Mouse (Mus musculus): ENCODE data around the gene Krtcap2. TPM values are rescaled to one million over a fixed set of nuclear protein-coding genes. Genes with fewer than 3 reads are reported as not detected.

Gene Krtcap2
- polyA plus RNA-seq, 1 experiment from 2014 or later: 260 TPM

DNA sequence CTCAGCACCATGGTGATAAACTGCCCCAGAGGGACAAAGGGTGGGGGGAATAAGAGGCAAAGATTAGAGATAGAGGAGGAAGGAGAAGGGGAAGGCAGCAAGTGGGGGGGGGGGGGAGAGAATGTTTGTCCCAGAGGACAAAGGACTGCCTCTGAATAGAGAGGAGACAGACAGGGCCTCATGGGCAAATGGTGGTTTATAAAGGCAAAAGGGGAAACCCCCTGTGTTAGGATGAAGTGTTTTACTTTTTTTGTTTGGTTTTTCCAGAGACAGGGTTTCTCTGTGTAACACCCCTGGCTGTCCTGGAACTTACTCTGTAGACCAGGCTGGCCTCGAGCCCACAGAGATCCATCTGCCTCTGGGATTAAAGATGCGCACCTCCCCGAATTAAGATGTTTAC lies 14.4 kb downstream of the Krtcap2 start:
- no peak for DNase-seq (ENCODE audit: extremely low spot score, low spot score)
- no peaks in the 10 kb centered on the region for H3K36me3 ChIP-seq (replicated peaks)
- no peak overlapping the region for H3K27ac ChIP-seq
- no peaks in the 10 kb centered on the region for H3K9me3 ChIP-seq
- peaks cover 8% of the 10 kb centered on the region; the same call in 1 of the 2 replicates for H3K27me3 ChIP-seq (ENCODE audit: poor library complexity, severe bottlenecking)
- H3K4me1 ChIP-seq: peaks cover 11% of the 10 kb centered on the region
- no peak overlapping the region for H3K4me3 ChIP-seq
- WGBS: 86% methylated on average over 3 of the region's 3 CpGs

DNA sequence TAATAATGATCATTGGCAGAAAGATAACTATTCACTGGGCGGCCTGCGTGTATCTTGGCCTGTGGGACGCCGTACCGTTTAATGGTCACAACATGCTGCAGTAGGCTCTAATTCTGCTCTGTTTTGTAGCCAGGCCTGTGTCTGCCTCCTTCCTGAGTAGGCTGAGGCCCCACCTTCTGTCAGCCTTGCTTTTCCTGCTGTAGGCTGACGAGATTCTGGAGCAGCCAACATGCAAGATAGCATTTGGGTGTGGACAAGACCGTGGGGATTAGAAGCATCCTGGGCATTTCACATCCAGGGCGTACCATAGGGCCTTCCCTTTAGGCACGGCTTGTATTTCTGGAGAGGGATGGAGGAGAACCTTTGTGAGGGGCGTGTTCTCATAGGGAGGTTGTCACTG lies 16.7 kb downstream of the Krtcap2 start:
- H3K4me3 ChIP-seq: no peak overlapping the region
- H3K9me3 ChIP-seq: no peaks in the 10 kb centered on the region
- H3K27ac ChIP-seq: no peak overlapping the region
- no peaks in the 10 kb centered on the region for H3K36me3 ChIP-seq (replicated peaks)
- H3K27me3 ChIP-seq (ENCODE audit: poor library complexity, severe bottlenecking): peaks cover 8% of the 10 kb centered on the region; the same call in 1 of the 2 replicates
- peaks cover 25% of the 10 kb centered on the region for H3K4me1 ChIP-seq
- DNase-seq (ENCODE audit: extremely low spot score, low spot score): no peak
- 79% methylated on average over 10 of the region's 10 CpGs for WGBS

DNA sequence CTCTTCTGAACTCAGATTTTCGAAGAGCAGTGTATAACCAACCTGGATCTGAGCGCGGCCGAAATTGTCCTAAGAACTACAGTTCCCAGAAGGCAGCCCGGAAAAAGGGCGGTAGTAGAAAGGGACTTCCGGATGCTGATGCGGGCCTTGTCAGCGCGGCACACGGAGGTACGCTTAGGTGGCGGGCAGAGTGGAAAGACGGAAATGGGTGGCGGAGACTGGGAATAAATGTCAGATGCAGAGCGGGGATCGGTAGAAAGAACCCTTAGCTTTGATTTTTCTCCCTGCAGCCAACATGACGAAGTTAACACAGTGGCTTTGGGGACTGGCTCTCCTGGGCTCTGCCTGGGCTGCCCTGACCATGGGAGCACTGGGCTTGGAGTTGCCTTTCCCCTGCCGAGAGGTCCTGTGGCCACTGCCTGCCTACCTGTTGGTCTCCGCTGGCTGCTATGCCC lies 20.7 kb downstream of the Krtcap2 start:
- Histone ChIP-seq H3K36me3 (replicated peaks) (peaks cover 9% of the 10 kb centered on the region), H3K27me3 (ENCODE audit: poor library complexity, severe bottlenecking) (peaks cover 26% of the 10 kb centered on the region), H3K4me1 (peaks cover 49% of the 10 kb centered on the region), H3K4me3 (peak overlapping the region; percentile 68), H3K9me3 (no peaks in the 10 kb centered on the region), H3K27ac (peak overlapping the region; percentile 86)
- peak; percentile 82 for DNase-seq (ENCODE audit: extremely low spot score, low spot score)
- under 1% methylated on average over 20 of the region's 20 CpGs for WGBS

DNA sequence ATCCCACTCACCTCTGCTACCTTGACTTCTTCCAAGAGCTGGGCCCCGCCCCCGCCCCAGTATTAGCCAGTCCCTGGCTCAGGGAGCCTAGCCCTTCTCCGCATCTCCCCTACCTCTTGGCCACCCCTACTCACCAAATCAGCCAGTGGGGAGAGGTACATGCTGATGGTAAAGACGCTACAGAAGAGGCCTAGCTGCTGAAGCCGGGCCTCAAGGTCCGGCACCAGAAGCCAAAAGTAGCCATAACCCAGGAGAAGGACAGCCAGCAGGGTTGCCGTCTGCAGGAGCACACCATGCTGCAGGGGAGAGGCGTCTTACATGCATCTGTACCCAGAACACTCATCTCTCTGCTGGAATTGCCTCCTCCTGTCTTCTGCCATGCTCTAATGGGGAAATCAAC lies 23.1 kb downstream of the Krtcap2 start:
- no peak for DNase-seq (ENCODE audit: extremely low spot score, low spot score)
- H3K4me3 ChIP-seq: 0 out of 2 replicates have a peak overlapping the region, but pooled peaks have one; percentile 64
- 52% methylated on average over 8 of the region's 8 CpGs for WGBS
- peaks cover 39% of the 10 kb centered on the region for H3K27me3 ChIP-seq (ENCODE audit: poor library complexity, severe bottlenecking)
- peaks cover 57% of the 10 kb centered on the region for H3K4me1 ChIP-seq
- peaks cover 9% of the 10 kb centered on the region for H3K36me3 ChIP-seq (replicated peaks)
- H3K9me3 ChIP-seq: no peaks in the 10 kb centered on the region
- H3K27ac ChIP-seq: no peak overlapping the region

DNA sequence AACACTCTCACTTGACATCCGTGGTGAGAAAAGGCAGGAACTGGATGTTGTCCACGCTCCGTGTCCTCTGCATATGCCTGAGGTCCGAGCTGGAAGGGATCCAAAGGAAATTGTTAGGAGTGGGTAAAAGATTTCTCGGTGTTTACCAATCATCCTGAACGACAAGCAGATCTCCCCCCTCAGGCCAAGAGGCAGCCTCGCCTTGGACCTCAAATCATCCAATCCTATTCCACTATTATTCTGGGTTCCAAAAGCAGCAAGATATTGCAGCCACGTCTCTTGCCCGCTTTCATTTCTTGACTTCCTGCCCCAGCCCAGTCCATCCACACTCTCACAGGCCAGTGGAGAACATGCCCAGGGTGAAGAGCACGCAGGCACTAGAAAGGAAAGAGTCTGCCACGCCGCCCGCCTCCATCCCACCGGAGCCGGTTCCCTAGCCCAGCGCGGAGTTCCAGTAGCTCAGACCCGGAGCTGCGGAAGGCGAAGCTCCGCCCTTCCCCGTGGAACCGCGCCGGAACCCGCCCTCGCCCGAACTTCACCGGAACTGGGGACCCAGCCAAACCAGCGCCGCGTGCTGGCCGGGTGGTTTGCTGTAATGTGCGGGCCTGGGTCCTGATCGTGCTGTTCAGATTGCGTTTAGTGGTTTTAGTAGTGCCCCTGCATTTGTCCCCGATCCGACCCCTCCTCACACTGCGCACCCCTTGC lies 24.4 kb downstream of the Krtcap2 start, which contains the start of gene Slc50a1:
Gene Slc50a1, minus strand, starts transcription at position 520 of the 705 bp plus-strand sequence.
- Histone ChIP-seq H3K27me3 (ENCODE audit: poor library complexity, severe bottlenecking) (peaks cover 39% of the 10 kb centered on the region), H3K36me3 (replicated peaks) (peaks cover 9% of the 10 kb centered on the region), H3K27ac (peak within 1 kb of the TSS; percentile 87), H3K4me3 (peak within 1 kb of the TSS; percentile 64), H3K9me3 (no peaks in the 10 kb centered on the region), H3K4me1 (peaks cover 57% of the 10 kb centered on the region)
- peak; percentile 77 for DNase-seq (ENCODE audit: extremely low spot score, low spot score)
- WGBS: 7% methylated on average over 39 of the region's 39 CpGs

DNA sequence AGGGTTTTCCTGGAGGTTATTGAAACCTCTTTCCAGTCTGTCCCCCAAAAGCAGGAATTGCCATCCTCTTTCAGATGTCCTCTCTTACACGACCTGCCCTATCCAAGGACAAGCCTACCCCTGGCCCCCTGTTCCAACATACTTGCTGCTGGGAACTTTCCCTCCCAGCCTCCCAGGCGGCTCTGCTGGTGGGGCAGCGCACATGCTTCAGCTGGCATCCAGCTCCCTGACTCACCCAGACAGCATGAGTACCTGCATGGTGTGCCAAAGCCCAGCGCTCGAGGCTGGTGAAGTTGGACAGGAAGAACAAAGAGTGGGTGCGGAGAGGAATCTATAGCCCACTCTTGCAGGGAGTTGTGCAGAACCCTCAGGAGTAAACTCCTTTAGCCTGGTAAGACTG lies 25.1 kb downstream of the Krtcap2 start:
- H3K4me3 ChIP-seq: peak overlapping the region; percentile 64
- WGBS: 76% methylated on average over 6 of the region's 6 CpGs
- H3K27me3 ChIP-seq (ENCODE audit: poor library complexity, severe bottlenecking): peaks cover 46% of the 10 kb centered on the region
- no peak for DNase-seq (ENCODE audit: extremely low spot score, low spot score)
- H3K4me1 ChIP-seq: peaks cover 55% of the 10 kb centered on the region
- H3K36me3 ChIP-seq (replicated peaks): peaks cover 9% of the 10 kb centered on the region
- H3K9me3 ChIP-seq: no peaks in the 10 kb centered on the region
- peak overlapping the region; percentile 87 for H3K27ac ChIP-seq

DNA sequence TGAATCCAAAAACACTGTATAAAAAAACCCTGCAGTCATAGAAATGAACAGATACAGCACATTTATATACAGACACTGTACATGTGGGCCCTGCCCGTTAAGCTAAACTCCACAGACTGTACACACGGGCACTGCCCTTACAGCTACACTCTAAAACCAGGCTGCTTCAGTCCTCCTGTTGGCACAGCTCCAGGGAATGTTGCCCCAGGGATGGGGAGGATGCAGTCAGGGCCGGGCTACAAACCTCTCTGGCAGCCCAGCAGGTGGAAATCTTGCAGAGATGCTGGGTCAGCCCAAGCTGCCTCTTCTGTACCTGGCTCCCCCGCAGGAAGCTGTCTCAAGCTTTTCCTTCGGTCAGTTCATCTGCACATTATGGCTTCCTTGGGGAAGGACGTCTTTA lies 26.0 kb downstream of the Krtcap2 start:
- peaks cover 9% of the 10 kb centered on the region for H3K36me3 ChIP-seq (replicated peaks)
- H3K27me3 ChIP-seq (ENCODE audit: poor library complexity, severe bottlenecking): peaks cover 54% of the 10 kb centered on the region
- H3K9me3 ChIP-seq: no peaks in the 10 kb centered on the region
- H3K27ac ChIP-seq: no peak overlapping the region
- no peak for DNase-seq (ENCODE audit: extremely low spot score, low spot score)
- H3K4me3 ChIP-seq: no peak overlapping the region
- 70% methylated on average over 6 of the region's 6 CpGs for WGBS
- peaks cover 49% of the 10 kb centered on the region for H3K4me1 ChIP-seq

DNA sequence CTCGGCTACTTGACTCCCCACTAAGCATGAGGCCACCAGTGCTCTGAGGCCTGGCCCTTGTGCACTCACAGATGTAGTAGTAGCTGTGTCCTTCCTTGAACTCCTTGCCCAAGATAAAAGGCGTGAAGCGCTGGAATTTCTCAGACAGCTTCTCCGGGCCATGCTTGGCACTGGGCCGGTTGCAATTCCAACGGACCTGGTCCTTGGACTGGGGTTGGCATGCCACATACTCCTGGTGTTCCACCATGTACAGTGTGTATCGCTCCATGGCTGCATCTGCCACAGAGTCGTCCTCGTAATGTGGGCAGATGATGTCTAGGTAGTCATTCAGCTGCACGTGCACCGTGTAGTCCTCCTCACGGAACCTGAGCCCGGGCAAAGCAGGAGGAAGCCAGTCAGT lies 30.3 kb downstream of the Krtcap2 start:
- no peaks in the 10 kb centered on the region for H3K9me3 ChIP-seq
- 93% methylated on average over 13 of the region's 13 CpGs for WGBS
- peaks cover 75% of the 10 kb centered on the region for H3K27me3 ChIP-seq (ENCODE audit: poor library complexity, severe bottlenecking)
- DNase-seq (ENCODE audit: extremely low spot score, low spot score): no peak
- peak overlapping the region; percentile 5; the same call in 1 of the 2 replicates for H3K4me3 ChIP-seq
- H3K4me1 ChIP-seq: peaks cover 53% of the 10 kb centered on the region
- no peaks in the 10 kb centered on the region for H3K36me3 ChIP-seq (replicated peaks)
- H3K27ac ChIP-seq: no peak overlapping the region

DNA sequence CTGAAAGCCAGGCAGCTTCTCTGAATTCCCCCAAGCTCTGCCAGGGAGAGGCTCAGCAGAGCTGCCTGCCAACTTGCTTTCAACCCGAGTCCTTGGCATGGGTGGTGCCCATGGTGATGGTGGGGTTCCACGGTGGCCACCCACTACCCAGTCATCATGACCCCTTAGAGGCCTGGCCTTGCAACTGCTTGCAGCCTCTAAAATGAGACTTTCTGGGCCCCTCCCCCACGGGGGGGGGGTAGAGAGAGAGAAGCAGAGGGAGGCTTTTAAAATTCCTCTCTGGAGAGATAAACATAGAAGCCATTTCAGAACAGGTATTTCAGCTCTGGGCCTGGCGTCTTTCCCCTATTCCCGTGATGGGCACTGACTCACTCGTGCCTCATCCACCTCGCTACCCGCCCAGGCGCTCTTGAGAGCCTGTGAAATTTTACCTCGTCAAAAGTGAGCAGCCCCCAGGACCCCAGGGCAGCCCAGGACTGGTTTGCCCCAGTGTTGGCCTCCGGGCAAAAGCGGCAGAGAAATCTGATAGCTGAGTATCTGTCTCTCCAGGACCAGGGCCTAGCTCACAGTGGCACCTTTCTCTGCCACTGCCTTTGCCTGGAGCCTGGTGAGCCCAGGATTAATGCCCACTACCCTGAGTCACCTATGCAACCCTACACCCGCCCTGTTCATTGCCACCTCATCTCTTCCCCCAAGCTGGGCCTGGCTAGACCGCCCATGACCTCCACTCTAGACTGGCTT lies 31.7 kb downstream of the Krtcap2 start:
- no peak for DNase-seq (ENCODE audit: extremely low spot score, low spot score)
- peak overlapping the region; percentile 61 for H3K4me3 ChIP-seq
- 56% methylated on average over 14 of the region's 14 CpGs for WGBS
- H3K27me3 ChIP-seq (ENCODE audit: poor library complexity, severe bottlenecking): peaks cover 75% of the 10 kb centered on the region
- H3K27ac ChIP-seq: peak overlapping the region; percentile 66
- no peaks in the 10 kb centered on the region for H3K36me3 ChIP-seq (replicated peaks)
- no peaks in the 10 kb centered on the region for H3K9me3 ChIP-seq
- H3K4me1 ChIP-seq: peaks cover 58% of the 10 kb centered on the region

DNA sequence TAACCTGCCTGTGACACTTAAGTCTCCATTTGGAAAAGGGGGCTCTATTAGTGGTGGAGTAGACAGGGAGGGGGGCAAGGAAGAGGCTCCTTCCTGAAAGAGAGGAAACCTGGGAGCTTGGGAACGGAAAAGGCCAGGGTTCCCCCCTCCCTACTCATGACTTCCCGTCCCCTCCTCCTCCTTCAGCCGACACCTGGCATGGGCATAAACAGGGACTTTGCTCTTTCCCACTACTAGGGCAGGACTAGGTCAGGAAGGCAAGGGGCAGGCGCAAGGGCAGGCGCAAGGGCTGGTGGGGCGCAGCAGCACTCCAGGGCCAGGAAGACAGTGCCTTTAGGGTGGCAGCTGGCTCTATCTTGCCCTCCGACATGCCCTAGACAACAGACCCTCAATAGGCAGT lies 32.3 kb downstream of the Krtcap2 start:
- peaks cover 58% of the 10 kb centered on the region for H3K4me1 ChIP-seq
- WGBS: 74% methylated on average over 7 of the region's 7 CpGs
- peak overlapping the region; percentile 61 for H3K4me3 ChIP-seq
- DNase-seq (ENCODE audit: extremely low spot score, low spot score): no peak
- peak overlapping the region; percentile 66 for H3K27ac ChIP-seq
- peaks cover 73% of the 10 kb centered on the region for H3K27me3 ChIP-seq (ENCODE audit: poor library complexity, severe bottlenecking)
- H3K9me3 ChIP-seq: no peaks in the 10 kb centered on the region
- no peaks in the 10 kb centered on the region for H3K36me3 ChIP-seq (replicated peaks)

DNA sequence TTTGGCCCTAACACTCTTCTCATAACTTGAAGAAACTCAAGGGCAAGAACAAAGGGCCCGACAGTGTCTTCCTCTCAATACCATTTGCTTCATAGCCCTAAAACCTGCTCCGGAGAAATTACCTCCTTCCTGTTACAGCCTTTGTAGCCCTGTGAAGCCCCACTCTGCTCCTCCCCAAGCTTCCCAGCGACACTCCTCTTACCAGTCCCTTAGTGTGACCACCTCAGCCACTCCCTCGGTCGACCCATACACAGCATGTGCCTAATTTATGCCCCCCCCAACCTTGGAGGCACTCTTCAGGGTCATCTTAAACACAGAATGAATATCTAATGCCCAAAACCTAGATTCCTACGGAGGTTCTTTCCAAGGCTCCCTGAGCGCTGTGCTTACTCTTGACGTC lies 32.9 kb downstream of the Krtcap2 start:
- Histone ChIP-seq H3K9me3 (no peaks in the 10 kb centered on the region), H3K27me3 (ENCODE audit: poor library complexity, severe bottlenecking) (peaks cover 73% of the 10 kb centered on the region), H3K27ac (peak overlapping the region; percentile 66), H3K4me3 (peak overlapping the region; percentile 61), H3K36me3 (replicated peaks) (no peaks in the 10 kb centered on the region), H3K4me1 (peaks cover 58% of the 10 kb centered on the region)
- no peak for DNase-seq (ENCODE audit: extremely low spot score, low spot score)
- WGBS: 23% methylated on average over 8 of the region's 8 CpGs

DNA sequence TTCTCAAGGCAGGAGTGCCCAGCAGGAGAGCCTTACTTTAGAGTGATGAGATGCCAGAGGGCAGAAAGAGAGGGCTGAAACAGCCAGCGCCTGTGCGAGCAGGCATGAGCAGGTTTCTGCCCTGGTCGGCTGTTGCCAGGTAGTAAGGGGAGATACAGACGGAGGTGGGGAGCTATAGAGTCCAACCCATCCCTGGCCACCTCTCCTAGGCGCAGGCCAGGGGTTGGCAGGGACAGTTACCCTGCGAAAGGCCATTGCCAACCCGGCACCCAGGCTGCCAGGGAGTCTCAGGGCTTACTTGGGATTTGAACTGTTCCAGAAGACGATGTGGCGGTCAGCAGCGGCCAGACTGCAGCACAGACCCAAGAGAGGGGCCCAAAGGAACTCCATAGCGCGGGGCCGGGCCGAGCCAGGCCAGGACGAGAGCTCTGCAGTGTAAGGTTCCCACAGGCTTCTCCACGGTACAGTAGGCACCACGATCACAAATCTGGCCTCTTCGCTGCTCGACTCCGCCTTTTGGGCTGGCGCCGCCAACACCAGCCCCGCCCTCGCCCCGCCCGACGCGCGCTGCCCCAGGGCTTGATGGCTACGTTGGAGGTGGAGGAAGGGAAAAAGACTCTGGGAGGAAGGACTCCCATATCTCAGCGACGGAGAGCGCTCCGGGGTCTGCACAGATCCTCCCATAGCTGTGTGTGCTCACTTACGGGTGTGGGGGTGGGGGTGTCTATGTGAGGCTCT lies 33.6 kb downstream of the Krtcap2 start:
- Histone ChIP-seq H3K27me3 (ENCODE audit: poor library complexity, severe bottlenecking) (peaks cover 76% of the 10 kb centered on the region), H3K9me3 (no peaks in the 10 kb centered on the region), H3K36me3 (replicated peaks) (no peaks in the 10 kb centered on the region), H3K4me3 (peak overlapping the region; percentile 61), H3K4me1 (peaks cover 58% of the 10 kb centered on the region), H3K27ac (peak overlapping the region; percentile 66)
- 2% methylated on average over 35 of the region's 35 CpGs for WGBS
- DNase-seq (ENCODE audit: extremely low spot score, low spot score): peak; percentile 81
